8 mouse cellular contexts compared by ENCODE assay signal in genomic region chr1:52267606-52268005, GRCm38 (mm10). TPM values are rescaled to one million over a fixed set of nuclear protein-coding genes. Genes with fewer than 3 reads are reported as not detected.
DNase-seq lines count a peak whose midpoint lies in the region; TF ChIP-seq lines count a peak whose summit lies in the region.

No protein-coding gene starts in this region.

- H3K79me2 ChIP-seq in CH12.LX (replicated peaks; ENCODE audit: control insufficient read depth, extremely low read depth, insufficient read depth, poor library complexity, severe bottlenecking): no peaks in the 10 kb centered on the region

- no peak overlapping the region for H3K27ac ChIP-seq in CH12.LX (ENCODE audit: insufficient read depth, low read depth)
- H3K27ac ChIP-seq in embryonic facial prominence, embryonic 10.5 days (replicated peaks): no peak overlapping the region
- no peak overlapping the region for H3K27ac ChIP-seq in limb, embryonic 10.5 days

- TF ChIP-seq POLR2A in CH12.LX (IDR thresholded peaks at IDR 0.05; ENCODE audit: low read depth, low read length): no peak

- no peak overlapping the region for H3K4me2 ChIP-seq in CH12.LX (ENCODE audit: insufficient read depth, low read depth, poor library complexity, severe bottlenecking)

- peak; percentile 66 for DNase-seq in layer of hippocampus, adult 11-12 months (ENCODE audit: low spot score)
- no peak for DNase-seq in layer of hippocampus, postnatal 36 days
- DNase-seq in CH12.LX (ENCODE audit: extremely low read depth): peak; percentile 77
- peak; percentile 77 for DNase-seq in adrenal gland, postnatal 14 days
- DNase-seq in embryonic facial prominence, embryonic 10.5 days (ENCODE audit: low spot score): peak; percentile 35
- DNase-seq in limb, embryonic 10.5 days (ENCODE audit: low spot score): peak; percentile 45
- DNase-seq in spleen, postnatal 36 days (ENCODE audit: low spot score in 2 of 2): peak; percentile 47 to 68
- DNase-seq in frontal cortex, postnatal 25 days (ENCODE audit: low spot score in 2 of 2): no peak

- in situ Hi-C loops in CH12.LX (cut with MboI; ENCODE audit: low pct_ligation_motif_present, low pct_unique_long_range_greater_than_20kb, low sequenced_read_pairs): no loop called here

- no peak for TF ChIP-seq EP300 in CH12.LX (IDR thresholded peaks at IDR 0.05; ENCODE audit: low read length)

- dilution Hi-C loops in CH12.LX (cut with MboI; ENCODE audit: extremely low pct_ligation_motif_present, extremely low pct_unique_long_range_greater_than_20kb, low sequenced_read_pairs): no loop called here

- peak; percentile 41 to 78; a peak in 3 of 4 replicates for TF ChIP-seq CTCF in CH12.LX (conservative IDR thresholded peaks at IDR 0.05 in 1 of 2, IDR thresholded peaks at IDR 0.05 in 1 of 2; ENCODE audit: low read depth in 2 of 2, low read length in 2 of 2)

- no peaks in the 10 kb centered on the region for H3K36me3 ChIP-seq in CH12.LX (replicated peaks in 1 of 2; ENCODE audit: control insufficient read depth in 1 of 2, insufficient read depth in 1 of 2, low read length in 1 of 2)
- no peaks in the 10 kb centered on the region for H3K36me3 ChIP-seq in embryonic facial prominence, embryonic 10.5 days (replicated peaks)
- H3K36me3 ChIP-seq in limb, embryonic 10.5 days: no peaks in the 10 kb centered on the region

- H3K9me3 ChIP-seq in CH12.LX (replicated peaks; ENCODE audit: low read length): no peaks in the 10 kb centered on the region
- H3K9me3 ChIP-seq in embryonic facial prominence, embryonic 10.5 days: no peaks in the 10 kb centered on the region
- H3K9me3 ChIP-seq in limb, embryonic 10.5 days (replicated peaks): no peaks in the 10 kb centered on the region

- no peaks in the 10 kb centered on the region for H3K4me1 ChIP-seq in CH12.LX (ENCODE audit: control insufficient read depth in 1 of 2, insufficient read depth in 2 of 2)
- no peaks in the 10 kb centered on the region for H3K4me1 ChIP-seq in embryonic facial prominence, embryonic 10.5 days
- no peaks in the 10 kb centered on the region for H3K4me1 ChIP-seq in limb, embryonic 10.5 days

- no peak overlapping the region for H3K4me3 ChIP-seq in CH12.LX (replicated peaks in 1 of 3; ENCODE audit: low read depth in 2 of 3, low read length in 2 of 3, poor library complexity in 1 of 3)
- no peak overlapping the region for H3K4me3 ChIP-seq in embryonic facial prominence, embryonic 10.5 days
- no peak overlapping the region for H3K4me3 ChIP-seq in limb, embryonic 10.5 days

- no peaks in the 10 kb centered on the region for H3K27me3 ChIP-seq in CH12.LX (replicated peaks)
- no peaks in the 10 kb centered on the region for H3K27me3 ChIP-seq in embryonic facial prominence, embryonic 10.5 days (replicated peaks; ENCODE audit: low read depth, poor library complexity, severe bottlenecking)
- no peaks in the 10 kb centered on the region for H3K27me3 ChIP-seq in limb, embryonic 10.5 days (ENCODE audit: low read depth, poor library complexity, severe bottlenecking)

- WGBS in embryonic facial prominence, embryonic 10.5 days: 52% methylated on average over 3 of the region's 3 CpGs
- WGBS in limb, embryonic 10.5 days: 51% methylated on average over 3 of the region's 3 CpGs

- no peak overlapping the region for H3K9ac ChIP-seq in CH12.LX (ENCODE audit: insufficient read depth, low read depth)

- peak; percentile 75 for TF ChIP-seq RAD21 in CH12.LX (IDR thresholded peaks at IDR 0.05; ENCODE audit: low read depth, low read length)

TF ChIP-seq in CH12.LX, 34 proteins besides CTCF, POLR2A, EP300 and RAD21:
- TF ChIP-seq CHD2 (IDR thresholded peaks at IDR 0.05; ENCODE audit: low read length) (no peak), CHD1 (IDR thresholded peaks at IDR 0.05; ENCODE audit: low read depth, low read length) (no peak), ELF1 (IDR thresholded peaks at IDR 0.05; ENCODE audit: low read depth, low read length) (no peak), JUND (conservative IDR thresholded peaks at IDR 0.05; ENCODE audit: low read depth, low read length) (no peak), MAZ (IDR thresholded peaks at IDR 0.05; ENCODE audit: low read depth, low read length) (no peak), MEF2A (IDR thresholded peaks at IDR 0.05; ENCODE audit: borderline replicate concordance, low read depth, low read length) (no peak), BHLHE40 (IDR thresholded peaks at IDR 0.05; ENCODE audit: low read depth, low read length) (0 out of 2 replicates have a peak, but pooled peaks have one; percentile 23), PAX5 (IDR thresholded peaks at IDR 0.05; ENCODE audit: low read length) (no peak), UBTF (IDR thresholded peaks at IDR 0.05; ENCODE audit: low read depth, low read length) (no peak), MXI1 (IDR thresholded peaks at IDR 0.05; ENCODE audit: low read depth, low read length) (no peak), USF1 (IDR thresholded peaks at IDR 0.05; ENCODE audit: low read depth, low read length) (peak; percentile 53), MAX (IDR thresholded peaks at IDR 0.05; ENCODE audit: low read length) (no peak), IRF4 (IDR thresholded peaks at IDR 0.05; ENCODE audit: low read depth, low read length) (no peak), SMC3 (IDR thresholded peaks at IDR 0.05; ENCODE audit: low read depth, low read length) (peak; percentile 75), ZMIZ1 (IDR thresholded peaks at IDR 0.05; ENCODE audit: low read depth, low read length) (no peak), ZC3H11A (IDR thresholded peaks at IDR 0.05; ENCODE audit: low read depth, low read length) (peak; percentile 37; the same call in 1 of the 2 replicates), USF2 (conservative IDR thresholded peaks at IDR 0.05; ENCODE audit: low read depth, low read length) (peak; percentile 63), ZNF384 (IDR thresholded peaks at IDR 0.05; ENCODE audit: low read depth, low read length) (no peak), GABPA (IDR thresholded peaks at IDR 0.05; ENCODE audit: insufficient replicate concordance, low read depth, low read length) (no peak), E2F4 (IDR thresholded peaks at IDR 0.05; ENCODE audit: insufficient replicate concordance, low read depth, low read length) (no peak)

RNA-seq across cellular contexts. Expression of gene Gls, which starts 34.6 kb away (rescaled TPM):
- total RNA-seq in layer of hippocampus, postnatal 36 days (2021): 100 to 1,000 TPM; 391 to 407 TPM
- total RNA-seq in CH12.LX (2012; rRNA removed) (107 and 132 TPM in 2 replicates), CH12.LX (2014; rRNA removed) (182 and 270 TPM in 2 replicates)
- polyA plus RNA-seq in CH12.LX (2012; ENCODE audit: insufficient read length, low read depth): 126 and 150 TPM in 2 replicates
- total RNA-seq in adrenal gland, postnatal 14 days (2021): 95.3 and 112 TPM in 2 replicates
- 18.2 and 21.5 TPM in 2 replicates for polyA plus RNA-seq in embryonic facial prominence, embryonic 10.5 days (2016; fragmentation: Nextera tagmentation; extraction: Ambion mirVana)
- polyA plus RNA-seq in limb, embryonic 10.5 days (2016; fragmentation: Nextera tagmentation; extraction: Ambion mirVana): 17.2 and 22.6 TPM in 2 replicates

Comparison
In these comparisons a context has a peak if more than half of its experiments do, and no peak if none do; other contexts are left out.
1. DNase-seq: peak in layer of hippocampus, adult 11-12 months (single experiment), CH12.LX (single experiment), adrenal gland, postnatal 14 days (single experiment), embryonic facial prominence, embryonic 10.5 days (single experiment), limb, embryonic 10.5 days (single experiment) and spleen, postnatal 36 days (2 of 2); none in layer of hippocampus, postnatal 36 days (0 of 2) and frontal cortex, postnatal 25 days (0 of 2).